Comparison of ENCODE assay signal across 7 mouse cellular contexts in the genomic region with DNA sequence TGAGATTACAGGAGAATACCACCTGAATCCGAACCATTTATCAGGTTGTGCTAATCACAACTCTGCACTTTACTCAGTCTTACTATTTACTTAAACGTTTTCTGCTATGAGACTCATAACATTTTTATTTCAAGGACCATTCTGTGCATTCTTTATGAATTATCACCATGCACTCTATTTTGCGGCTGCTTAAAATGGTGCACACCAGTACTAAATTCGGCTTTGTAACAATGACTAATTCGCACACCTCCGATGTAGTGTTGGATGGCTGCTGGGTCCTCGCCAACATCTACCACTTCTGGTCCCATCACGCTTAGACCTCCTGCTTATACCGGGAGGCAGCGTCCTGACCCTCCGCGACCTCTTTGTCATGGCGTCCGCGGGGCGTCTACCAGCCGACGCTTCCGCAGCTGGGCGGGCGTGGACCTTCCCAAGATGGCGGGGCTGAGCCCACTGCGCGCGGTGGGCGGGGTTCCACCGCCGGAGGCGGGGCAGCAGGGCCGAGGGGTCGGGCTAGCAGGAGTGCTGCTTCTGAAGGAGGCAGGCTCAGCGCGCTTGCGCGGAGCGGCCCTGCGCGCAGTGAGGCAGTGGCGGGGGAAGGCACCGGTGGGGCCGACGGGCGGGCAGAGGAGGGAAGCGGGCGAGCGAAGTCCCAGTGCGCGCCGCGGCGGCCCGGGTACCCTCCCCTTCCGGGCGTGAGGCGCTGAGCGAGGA. TPM values are rescaled to one million over a fixed set of nuclear protein-coding genes. Genes with fewer than 3 reads are reported as not detected.
A peak's percentile ranks its signal among the peaks of the same experiment; 100 is the strongest.
DNase-seq lines count a peak whose midpoint lies in the region; ATAC-seq lines count a peak whose summit lies in the region.

Ube2g1 (plus strand) TSS at position 590 of the 714 bp plus-strand sequence.

- no peaks in the 10 kb centered on the region for H3K4me1 ChIP-seq in embryonic facial prominence, embryonic 11.5 days (ENCODE audit: control insufficient read depth, insufficient read depth, low read length)
- H3K4me1 ChIP-seq in limb, embryonic 10.5 days, result peaks cover 12% of the 10 kb centered on the region
- peaks cover 24% of the 10 kb centered on the region for H3K4me1 ChIP-seq in midbrain, embryonic 13.5 days (replicated peaks)

- no peaks in the 10 kb centered on the region for H3K36me3 ChIP-seq in embryonic facial prominence, embryonic 11.5 days (replicated peaks; ENCODE audit: control insufficient read depth, insufficient read depth, low read depth, low read length)
- no peaks in the 10 kb centered on the region for H3K36me3 ChIP-seq in limb, embryonic 10.5 days
- no peaks in the 10 kb centered on the region for H3K36me3 ChIP-seq in midbrain, embryonic 13.5 days

- H3K4me3 ChIP-seq in embryonic facial prominence, embryonic 11.5 days (ENCODE audit: low read depth, low read length), result peak within 1 kb of the TSS; percentile 96
- H3K4me3 ChIP-seq in limb, embryonic 10.5 days, result peak within 1 kb of the TSS; percentile 99
- peak within 1 kb of the TSS; percentile 97 for H3K4me3 ChIP-seq in midbrain, embryonic 13.5 days (replicated peaks)

- peak within 1 kb of the TSS; percentile 97 for H3K9ac ChIP-seq in embryonic facial prominence, embryonic 11.5 days (replicated peaks; ENCODE audit: low read length)
- H3K9ac ChIP-seq in midbrain, embryonic 13.5 days (replicated peaks), result peak within 1 kb of the TSS; percentile 98

- H3K27me3 ChIP-seq in embryonic facial prominence, embryonic 11.5 days (ENCODE audit: control insufficient read depth, insufficient read depth, low read length), result no peaks in the 10 kb centered on the region
- no peaks in the 10 kb centered on the region for H3K27me3 ChIP-seq in limb, embryonic 10.5 days (ENCODE audit: low read depth, poor library complexity, severe bottlenecking)
- H3K27me3 ChIP-seq in midbrain, embryonic 13.5 days, result no peaks in the 10 kb centered on the region

- peak; percentile 94 for ATAC-seq in embryonic facial prominence, embryonic 11.5 days (replicated peaks; ENCODE audit: insufficient number of reproducible peaks, low FRiP score, low TSS enrichment, low read depth)
- ATAC-seq in granulocyte monocyte progenitor cell, adult 5-6 weeks (replicated peaks; ENCODE audit: poor library complexity, severe bottlenecking), result peak; percentile 88
- ATAC-seq in midbrain, embryonic 13.5 days, result peak; percentile 96

- H3K9me3 ChIP-seq in embryonic facial prominence, embryonic 11.5 days (replicated peaks; ENCODE audit: control insufficient read depth, low read length), result no peaks in the 10 kb centered on the region
- H3K9me3 ChIP-seq in limb, embryonic 10.5 days (replicated peaks), result no peaks in the 10 kb centered on the region
- no peaks in the 10 kb centered on the region for H3K9me3 ChIP-seq in midbrain, embryonic 13.5 days

- WGBS in embryonic facial prominence, embryonic 11.5 days, result 2% methylated on average over 51 of the region's 56 CpGs
- WGBS in limb, embryonic 10.5 days, result 3% methylated on average over 52 of the region's 56 CpGs
- 4% methylated on average over 34 of the region's 56 CpGs for WGBS in midbrain, embryonic 13.5 days

- peak; percentile 99 for DNase-seq in adrenal gland, postnatal 14 days
- peak; percentile 99 for DNase-seq in embryonic facial prominence, embryonic 11.5 days (ENCODE audit: low spot score)
- peak; percentile 99 for DNase-seq in kidney, adult 11 months
- DNase-seq in limb, embryonic 10.5 days (ENCODE audit: low spot score), result peak; percentile 99
- DNase-seq in spleen, adult 12 weeks (ENCODE audit: low spot score), result peak; percentile 98

- H3K4me2 ChIP-seq in embryonic facial prominence, embryonic 11.5 days (ENCODE audit: low read depth, low read length), result peak within 1 kb of the TSS; percentile 40
- peak within 1 kb of the TSS; percentile 62 for H3K4me2 ChIP-seq in midbrain, embryonic 13.5 days (replicated peaks)

- peak within 1 kb of the TSS; percentile 98 for H3K27ac ChIP-seq in embryonic facial prominence, embryonic 11.5 days (replicated peaks; ENCODE audit: low read depth, low read length)
- H3K27ac ChIP-seq in limb, embryonic 10.5 days, result peak within 1 kb of the TSS; percentile 100
- H3K27ac ChIP-seq in midbrain, embryonic 13.5 days, result peak within 1 kb of the TSS; percentile 97

RNA-seq across cellular contexts. Expression of gene Ube2g1, which starts in this region (rescaled TPM):
- total RNA-seq in adrenal gland, postnatal 14 days (2021), result 44.8 and 46.8 TPM in 2 replicates
- polyA plus RNA-seq in embryonic facial prominence, embryonic 11.5 days (2014; fragmentation: Nextera tagmentation; extraction: Ambion mirVana), result 114 and 129 TPM in 2 replicates
- 30.1 and 39.5 TPM in 2 replicates for total RNA-seq in granulocyte monocyte progenitor cell, adult 5-6 weeks (2014; fragmentation: Nextera tagmentation)
- total RNA-seq in granulocyte monocyte progenitor cell, adult 5-6 weeks (2017), result 32.3 and 37.7 TPM in 2 replicates
- 76.9 and 85.6 TPM in 2 replicates for polyA plus RNA-seq in limb, embryonic 10.5 days (2016; fragmentation: Nextera tagmentation; extraction: Ambion mirVana)
- polyA plus RNA-seq in midbrain, embryonic 13.5 days (2015; fragmentation: Nextera tagmentation; extraction: Ambion mirVana), result 106 and 109 TPM in 2 replicates

Comparison
In these comparisons a context has a peak if more than half of its experiments do, and no peak if none do; other contexts are left out.
1. Peak in every context shown above with its lines: DNase-seq, ATAC-seq, H3K4me3 ChIP-seq and H3K27ac ChIP-seq.